Mouse (Mus musculus) heart, embryonic 15.5 days (tissue): ENCODE measurements around the gene Hypk. TPM values are rescaled to one million over a fixed set of nuclear protein-coding genes. Genes with fewer than 3 reads are reported as not detected.
"Not testable (repeated sequence)": the region's sequence is repeated elsewhere in the genome, so short reads cannot be mapped to it uniquely, and the experiment has no call there.

Experiments
- ATAC-seq: fragments of 200-750 bp; cut with Nextera tagmentation; replicated peaks from 2 replicates; pipeline ENCODE4 v1.8.0; 2017; ENCODE audit warnings: low read depth, moderate TSS enrichment; ENCODE audit not compliant: insufficient number of reproducible peaks, insufficient read depth, low FRiP score
- H3K27ac ChIP-seq: fragments of 300-500 bp; sonication (generic); 2 replicates; pipeline ENCODE4 v1.5.1; 2015; ENCODE audit warnings: mild to moderate bottlenecking, inconsistent platforms
- H3K27me3 ChIP-seq: fragments of 300-500 bp; sonication (generic); 2 replicates; pipeline ENCODE4 v1.6.1; 2015; ENCODE audit warnings: inconsistent platforms
- H3K36me3 ChIP-seq: fragments of 300-500 bp; sonication (generic); 2 replicates; pipeline ENCODE4 v1.6.1; 2015; ENCODE audit warnings: mild to moderate bottlenecking, inconsistent platforms
- H3K4me1 ChIP-seq: fragments of 300-500 bp; sonication (generic); replicated peaks from 2 replicates; pipeline ENCODE4 v1.6.1; 2015; ENCODE audit warnings: inconsistent platforms
- H3K4me2 ChIP-seq: fragments of 300-500 bp; sonication (generic); 2 replicates; pipeline ENCODE4 v1.6.1; 2015; ENCODE audit warnings: inconsistent platforms, mild to moderate bottlenecking, moderate library complexity
- H3K4me3 ChIP-seq: fragments of 300-500 bp; sonication (generic); 2 replicates; pipeline ENCODE4 v1.5.1; 2015; ENCODE audit warnings: mild to moderate bottlenecking, inconsistent platforms
- H3K9ac ChIP-seq: fragments of 300-500 bp; sonication (generic); 2 replicates; pipeline ENCODE4 v1.6.1; 2015; ENCODE audit warnings: mild to moderate bottlenecking, inconsistent platforms
- H3K9me3 ChIP-seq: fragments of 300-500 bp; sonication (generic); replicated peaks from 2 replicates; pipeline ENCODE4 v1.6.1; 2016; ENCODE audit warnings: inconsistent platforms
- WGBS: fragments of 180-500 bp; shearing (Covaris S2); methylation state at CpG from one replicate; pipeline ENCODE4 v1.1.7; 2015; ENCODE audit warnings: mixed read lengths; 5-methylcytosine and 5-hydroxymethylcytosine counted together
- polyA plus RNA-seq: library from polyadenylated mRNA; unstranded; fragments of >200 nt; fragmentation: Nextera tagmentation; extraction: Ambion mirVana; gene quantifications from 2 replicates; pipeline ENCODE4 v1.2.1, GENCODE M21; 2015

The Hypk gene
- polyA plus RNA-seq, 1 experiment from 2014 or later: 101 TPM

DNA sequence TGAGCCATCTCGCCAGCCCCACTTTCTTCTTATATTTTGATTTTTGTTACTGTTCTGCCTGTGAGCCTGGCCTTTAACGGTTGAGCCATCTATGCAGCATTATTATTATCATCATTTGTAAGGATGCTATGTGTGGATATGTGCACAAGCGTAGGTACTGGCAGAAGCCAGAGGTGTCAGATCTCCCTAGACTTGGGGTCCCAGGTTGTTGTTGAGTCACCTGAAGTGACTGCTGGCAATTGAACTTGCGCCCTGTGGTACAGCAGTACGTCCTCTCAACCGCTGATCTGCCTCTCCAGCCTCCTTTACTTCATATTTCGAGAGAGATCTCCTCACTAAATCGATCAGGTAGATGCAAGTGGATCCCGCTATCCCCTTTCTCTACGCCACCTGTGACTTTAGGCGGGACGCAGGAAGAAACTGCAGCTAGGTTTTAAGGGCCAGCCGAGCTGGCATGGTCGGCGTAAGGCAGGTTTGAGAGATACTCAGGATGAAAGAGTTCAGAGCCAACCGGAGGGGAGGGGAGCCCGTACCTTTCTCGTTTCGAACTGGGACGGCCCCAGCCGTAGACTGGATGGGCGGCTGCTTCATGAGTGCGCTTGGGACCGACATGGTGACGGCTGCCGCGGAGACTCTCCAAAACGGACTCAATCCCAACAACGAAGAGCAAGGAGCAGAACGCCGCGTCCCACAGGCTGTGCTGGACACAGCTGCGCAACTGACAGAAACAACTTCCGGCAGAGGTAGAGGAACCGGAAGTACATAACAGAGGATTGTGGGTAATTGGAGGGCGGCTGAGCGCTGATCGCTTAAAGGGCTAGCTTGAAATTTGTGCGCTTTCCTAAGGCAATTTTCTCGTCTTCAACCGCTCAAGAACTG lies 20.4 kb downstream of the Hypk start, which contains the start of gene Mfap1b:
Mfap1b (minus strand) TSS at position 767 of the 879 bp plus-strand sequence.
- 5% methylated on average over 41 of the region's 41 CpGs for WGBS
- H3K4me2 ChIP-seq: peak within 1 kb of the TSS; percentile 75
- not testable (repeated sequence) for H3K4me1 ChIP-seq, H3K36me3 ChIP-seq, H3K27me3 ChIP-seq, H3K9me3 ChIP-seq
- ATAC-seq: peak; percentile 79
- peak within 1 kb of the TSS; percentile 69 for H3K4me3 ChIP-seq
- peak within 1 kb of the TSS; percentile 67 for H3K9ac ChIP-seq
- peak within 1 kb of the TSS; percentile 62 for H3K27ac ChIP-seq

GRCm38 (mm10) chr2:121474180-121474535 lies 21.1 kb downstream of the Hypk start:
- no peak for ATAC-seq
- Histone ChIP-seq H3K36me3 (no peaks in the 10 kb centered on the region), H3K4me2 (peak overlapping the region; percentile 75), H3K9me3 (no peaks in the 10 kb centered on the region), H3K27ac (peak overlapping the region; percentile 62), H3K4me3 (peak overlapping the region; percentile 69), H3K4me1 (peaks cover 3% of the 10 kb centered on the region), H3K27me3 (no peaks in the 10 kb centered on the region), H3K9ac (no peak overlapping the region)
- 26% methylated on average over 8 of the region's 8 CpGs for WGBS

GRCm38 (mm10) chr2:121475306-121475705 lies 22.2 kb downstream of the Hypk start:
- not testable (repeated sequence) for H3K9ac ChIP-seq, H3K4me1 ChIP-seq, H3K27me3 ChIP-seq, H3K9me3 ChIP-seq, H3K4me3 ChIP-seq, ATAC-seq, H3K4me2 ChIP-seq, H3K36me3 ChIP-seq, H3K27ac ChIP-seq
- 94% methylated on average over 2 of the region's 2 CpGs for WGBS

GRCm38 (mm10) chr2:121477491-121478266 lies 24.6 kb downstream of the Hypk start:
- no peak for ATAC-seq
- H3K4me1 ChIP-seq: peaks cover 3% of the 10 kb centered on the region
- WGBS: 79% methylated on average over 3 of the region's 3 CpGs
- no peak overlapping the region for H3K27ac ChIP-seq
- H3K9ac ChIP-seq: no peak overlapping the region
- no peak overlapping the region for H3K4me2 ChIP-seq
- no peaks in the 10 kb centered on the region for H3K9me3 ChIP-seq
- H3K27me3 ChIP-seq: no peaks in the 10 kb centered on the region
- no peaks in the 10 kb centered on the region for H3K36me3 ChIP-seq
- H3K4me3 ChIP-seq: no peak overlapping the region

DNA sequence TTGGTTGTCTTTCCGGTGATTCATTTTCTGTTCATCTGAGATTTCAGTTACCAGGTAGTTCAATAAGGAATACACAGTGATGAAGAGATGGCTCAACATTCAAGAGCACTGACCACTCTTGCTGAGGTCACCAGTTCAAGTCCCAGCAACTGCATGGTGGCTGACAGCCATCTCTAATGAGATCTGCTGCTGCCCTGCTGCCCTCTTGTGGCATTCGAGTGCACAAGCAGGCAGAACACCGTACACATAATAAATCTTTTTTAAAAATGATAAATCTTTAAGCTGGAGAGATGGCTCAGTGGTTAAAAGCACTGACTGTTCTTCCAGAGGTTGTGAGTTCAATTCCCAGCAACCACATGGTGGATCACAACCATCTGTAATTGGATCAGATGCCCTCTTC lies 27.4 kb downstream of the Hypk start:
- no peaks in the 10 kb centered on the region for H3K27me3 ChIP-seq
- H3K4me2 ChIP-seq: no peak overlapping the region
- H3K9ac ChIP-seq: no peak overlapping the region
- H3K27ac ChIP-seq: no peak overlapping the region
- no peaks in the 10 kb centered on the region for H3K4me1 ChIP-seq
- no peaks in the 10 kb centered on the region for H3K9me3 ChIP-seq
- WGBS: 59% methylated on average over 3 of the region's 3 CpGs
- H3K36me3 ChIP-seq: no peaks in the 10 kb centered on the region
- no peak overlapping the region for H3K4me3 ChIP-seq
- ATAC-seq: no peak

DNA sequence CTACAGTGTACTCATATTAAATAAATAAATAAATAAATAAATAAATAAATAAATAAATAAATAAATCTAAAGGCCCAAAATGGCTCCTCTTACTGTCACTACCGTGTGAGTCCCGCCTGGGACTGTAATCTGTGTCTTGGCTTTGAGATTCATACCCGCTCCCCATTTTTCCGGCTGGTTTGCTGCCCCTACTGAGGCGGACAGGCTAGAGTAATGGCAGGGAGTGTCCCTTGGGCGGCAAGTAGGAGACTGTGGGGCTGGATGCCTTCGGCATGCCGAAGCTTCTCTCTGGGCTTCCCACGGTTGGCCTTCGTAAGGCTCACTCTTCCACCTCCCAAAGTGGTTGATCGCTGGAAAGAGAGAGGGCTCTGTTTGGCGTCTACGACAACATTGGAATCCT lies 27.8 kb downstream of the Hypk start:
- ATAC-seq, H3K36me3 ChIP-seq, H3K4me3 ChIP-seq, H3K4me1 ChIP-seq, H3K27me3 ChIP-seq, H3K9ac ChIP-seq, H3K9me3 ChIP-seq, H3K4me2 ChIP-seq, H3K27ac ChIP-seq: not testable (repeated sequence)
- 82% methylated on average over 13 of the region's 13 CpGs for WGBS

GRCm38 (mm10) chr2:121483576-121483975 lies 30.5 kb downstream of the Hypk start:
- no peak overlapping the region for H3K27ac ChIP-seq
- no peaks in the 10 kb centered on the region for H3K4me1 ChIP-seq
- WGBS: 69% methylated on average over 8 of the region's 8 CpGs
- ATAC-seq: no peak
- no peak overlapping the region for H3K9ac ChIP-seq
- no peaks in the 10 kb centered on the region for H3K36me3 ChIP-seq
- H3K4me2 ChIP-seq: no peak overlapping the region
- H3K9me3 ChIP-seq: no peaks in the 10 kb centered on the region
- H3K27me3 ChIP-seq: no peaks in the 10 kb centered on the region
- no peak overlapping the region for H3K4me3 ChIP-seq

DNA sequence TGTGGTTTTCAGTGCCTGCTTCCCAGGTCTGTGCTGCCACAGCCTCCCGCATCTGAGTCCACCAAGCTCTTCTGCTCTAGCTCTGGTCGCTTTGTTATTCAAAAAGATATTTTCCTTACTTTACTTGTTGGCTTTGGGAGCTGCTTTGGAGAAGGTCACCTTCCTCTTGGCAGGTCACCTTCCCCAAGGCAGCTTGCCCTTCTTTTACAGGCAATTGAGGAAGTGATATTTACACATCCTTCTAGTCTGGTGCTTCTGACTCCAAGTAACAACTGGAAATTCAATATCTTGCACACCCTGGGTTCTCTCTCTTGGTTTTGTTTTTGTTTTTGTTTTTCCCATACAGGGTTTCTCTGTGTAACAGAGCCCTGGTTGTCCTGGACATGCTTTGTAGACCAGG lies 31.3 kb downstream of the Hypk start:
- WGBS: 82% methylated on average over 2 of the region's 2 CpGs
- H3K4me2 ChIP-seq, ATAC-seq, H3K27ac ChIP-seq, H3K4me1 ChIP-seq, H3K27me3 ChIP-seq, H3K4me3 ChIP-seq, H3K9me3 ChIP-seq, H3K36me3 ChIP-seq, H3K9ac ChIP-seq: not testable (repeated sequence)

- not testable (repeated sequence) for H3K9ac ChIP-seq, H3K27me3 ChIP-seq, ATAC-seq, H3K4me2 ChIP-seq, H3K36me3 ChIP-seq, H3K9me3 ChIP-seq, H3K4me3 ChIP-seq, H3K27ac ChIP-seq, H3K4me1 ChIP-seq
- WGBS: 85% methylated on average over 2 of the region's 6 CpGs
Observed at GRCm38 (mm10) chr2:121501550-121501949, 48.5 kb downstream of the Hypk start.

- not testable (repeated sequence) for H3K9me3 ChIP-seq, H3K27me3 ChIP-seq
- Histone ChIP-seq H3K9ac (peak within 1 kb of the TSS; percentile 79), H3K4me3 (peak within 1 kb of the TSS; percentile 71), H3K27ac (peak within 1 kb of the TSS; percentile 79), H3K4me2 (peak within 1 kb of the TSS; percentile 78), H3K4me1 (peaks cover 16% of the 10 kb centered on the region), H3K36me3 (peaks cover 11% of the 10 kb centered on the region)
- ATAC-seq: peak; percentile 88
- WGBS: 4% methylated on average over 42 of the region's 42 CpGs
Observed at GRCm38 (mm10) chr2:121505942-121506882, 53.1 kb downstream of the Hypk start, which contains the start of the genes Mfap1a and Wdr76. TSS of gene Mfap1a (minus strand) at chr2:121506665. TSS of gene Wdr76 (plus strand) at chr2:121506723.
